Mouse (Mus musculus): ENCODE data around the gene Slc1a3.

DNA sequence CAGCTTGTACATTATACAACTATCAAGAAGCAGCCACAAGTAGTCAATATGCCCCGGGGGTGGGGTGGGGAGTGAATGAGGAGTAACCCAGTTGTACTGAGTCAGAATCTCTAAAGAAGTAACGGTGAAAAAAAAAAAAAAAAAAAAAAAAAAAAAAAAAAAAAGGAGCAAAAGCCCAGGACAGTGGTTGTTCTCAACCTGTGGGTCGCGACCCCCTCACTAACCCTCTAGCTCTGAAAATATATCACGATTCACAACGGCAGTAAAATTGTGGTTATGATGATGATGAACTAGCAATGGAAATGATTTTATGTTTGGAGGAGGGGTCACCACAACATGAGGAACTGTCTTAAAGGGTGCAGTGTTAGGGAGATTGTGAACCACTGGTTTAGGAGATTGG is 108.2 kb downstream of the Slc1a3 start:
- TF ChIP-seq CTCF (IDR thresholded peaks at IDR 0.05; ENCODE audit: borderline replicate concordance, extremely low read depth, insufficient read depth, insufficient read length) (no peak), POLR2A (IDR thresholded peaks at IDR 0.05; ENCODE audit: borderline replicate concordance, extremely low read depth, insufficient read depth, insufficient read length, poor library complexity, severe bottlenecking) (no peak)

All from brain, embryonic 14.5 days (tissue).